Mouse (Mus musculus): ENCODE results near the gene Map3k5. TPM values are rescaled to one million over a fixed set of nuclear protein-coding genes. Genes with fewer than 3 reads are reported as not detected.
"Not testable (repeated sequence)": the region's sequence is repeated elsewhere in the genome, so short reads cannot be mapped to it uniquely, and the experiment has no call there.

The Map3k5 gene
- polyA plus RNA-seq, 1 experiment from 2014 or later: 1.8 TPM

DNA sequence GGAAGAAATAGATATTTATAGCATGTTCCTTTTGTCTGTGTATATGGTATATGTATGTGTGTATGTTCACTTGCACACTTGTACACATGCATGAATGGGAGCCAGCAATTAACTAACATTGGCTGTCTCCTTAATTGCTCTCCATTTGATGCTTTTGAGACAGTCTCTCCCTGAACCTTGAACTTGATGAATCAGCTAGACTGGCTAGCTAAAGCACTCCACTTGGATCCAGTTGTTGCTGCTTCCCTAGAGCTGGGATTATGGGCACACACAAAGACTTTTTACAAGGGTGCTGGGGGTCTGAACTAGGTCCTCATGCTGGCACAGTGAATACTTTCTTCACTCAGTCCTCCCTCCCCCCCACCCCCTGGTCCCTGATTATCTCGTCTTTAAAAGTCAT is 28.9 kb downstream of the Map3k5 start:
- H3K9me3 ChIP-seq (ENCODE audit: control insufficient read depth, low read length): no peaks in the 10 kb centered on the region
- DNase-seq (ENCODE audit: low spot score) (no peak), ATAC-seq (replicated peaks; ENCODE audit: low FRiP score) (no peak)
- H3K27me3 ChIP-seq (replicated peaks; ENCODE audit: control insufficient read depth, insufficient read depth, low read length): no peaks in the 10 kb centered on the region
- no peak overlapping the region for H3K27ac ChIP-seq (ENCODE audit: low read depth, low read length)
- H3K4me1 ChIP-seq (replicated peaks; ENCODE audit: control insufficient read depth, insufficient read depth, low read length): peaks cover 5% of the 10 kb centered on the region
- WGBS: 42% methylated on average over 1 of the region's 1 CpGs
- no peak overlapping the region for H3K4me3 ChIP-seq (ENCODE audit: low read depth, low read length)
- H3K4me2 ChIP-seq: no peak overlapping the region
- H3K36me3 ChIP-seq (ENCODE audit: control insufficient read depth, insufficient read depth, low read length): no peaks in the 10 kb centered on the region
- H3K9ac ChIP-seq (ENCODE audit: low read depth, low read length): no peak overlapping the region

DNA sequence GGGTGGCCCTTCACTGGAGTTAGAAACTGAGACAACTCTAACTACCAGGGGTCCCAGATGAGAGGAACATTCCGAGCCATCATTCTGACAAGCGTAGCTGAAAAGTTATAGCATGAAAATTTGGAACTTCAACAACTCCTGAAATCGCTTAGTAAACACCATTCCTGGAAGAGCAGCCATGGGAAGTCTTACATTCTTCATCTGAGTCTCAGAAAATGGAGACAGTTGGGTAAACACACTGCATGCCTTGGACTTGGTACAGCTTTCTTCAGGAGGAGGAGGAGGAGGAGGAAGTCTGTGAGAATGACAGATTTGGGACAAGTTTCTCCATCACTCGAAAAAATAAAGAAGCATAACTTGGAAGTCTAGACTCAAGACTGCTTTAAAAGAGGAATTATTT is 29.8 kb downstream of the Map3k5 start:
- H3K4me2 ChIP-seq: no peak overlapping the region
- no peak overlapping the region for H3K4me3 ChIP-seq (ENCODE audit: low read depth, low read length)
- no peaks in the 10 kb centered on the region for H3K9me3 ChIP-seq (ENCODE audit: control insufficient read depth, low read length)
- no peaks in the 10 kb centered on the region for H3K36me3 ChIP-seq (ENCODE audit: control insufficient read depth, insufficient read depth, low read length)
- H3K4me1 ChIP-seq (replicated peaks; ENCODE audit: control insufficient read depth, insufficient read depth, low read length): peaks cover 5% of the 10 kb centered on the region
- no peak for ATAC-seq (replicated peaks; ENCODE audit: low FRiP score)
- no peak overlapping the region for H3K9ac ChIP-seq (ENCODE audit: low read depth, low read length)
- H3K27ac ChIP-seq (ENCODE audit: low read depth, low read length): no peak overlapping the region
- WGBS: 90% methylated on average over 4 of the region's 4 CpGs
- DNase-seq (ENCODE audit: low spot score): no peak
- H3K27me3 ChIP-seq (replicated peaks; ENCODE audit: control insufficient read depth, insufficient read depth, low read length): no peaks in the 10 kb centered on the region

DNA sequence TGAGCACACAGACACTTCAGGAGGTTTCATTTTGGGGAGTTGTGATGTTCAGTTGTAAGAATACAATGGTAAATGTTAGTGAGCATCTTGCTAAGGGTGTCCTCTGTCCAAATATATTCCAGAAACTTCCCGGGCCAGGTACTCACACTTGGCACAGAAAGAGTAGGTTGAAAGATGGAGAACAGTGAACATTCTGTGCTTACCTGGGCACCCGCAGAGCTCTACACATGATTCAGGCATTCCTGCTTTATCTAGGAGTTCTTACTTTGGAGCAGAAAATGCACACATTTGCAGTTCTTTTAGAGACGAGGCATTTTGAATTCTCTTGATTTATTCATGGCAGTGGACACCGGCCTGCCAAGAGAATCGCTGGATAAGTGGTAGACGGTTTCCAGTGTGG is 32.3 kb downstream of the Map3k5 start:
- no peak overlapping the region for H3K9ac ChIP-seq (ENCODE audit: low read depth, low read length)
- H3K9me3 ChIP-seq (ENCODE audit: control insufficient read depth, low read length): no peaks in the 10 kb centered on the region
- peaks cover 6% of the 10 kb centered on the region for H3K4me1 ChIP-seq (replicated peaks; ENCODE audit: control insufficient read depth, insufficient read depth, low read length)
- no peak for DNase-seq (ENCODE audit: low spot score)
- 87% methylated on average over 6 of the region's 6 CpGs for WGBS
- no peak overlapping the region for H3K27ac ChIP-seq (ENCODE audit: low read depth, low read length)
- no peaks in the 10 kb centered on the region for H3K27me3 ChIP-seq (replicated peaks; ENCODE audit: control insufficient read depth, insufficient read depth, low read length)
- H3K4me3 ChIP-seq (ENCODE audit: low read depth, low read length): no peak overlapping the region
- no peaks in the 10 kb centered on the region for H3K36me3 ChIP-seq (ENCODE audit: control insufficient read depth, insufficient read depth, low read length)
- H3K4me2 ChIP-seq: no peak overlapping the region
- no peak for ATAC-seq (replicated peaks; ENCODE audit: low FRiP score)

DNA sequence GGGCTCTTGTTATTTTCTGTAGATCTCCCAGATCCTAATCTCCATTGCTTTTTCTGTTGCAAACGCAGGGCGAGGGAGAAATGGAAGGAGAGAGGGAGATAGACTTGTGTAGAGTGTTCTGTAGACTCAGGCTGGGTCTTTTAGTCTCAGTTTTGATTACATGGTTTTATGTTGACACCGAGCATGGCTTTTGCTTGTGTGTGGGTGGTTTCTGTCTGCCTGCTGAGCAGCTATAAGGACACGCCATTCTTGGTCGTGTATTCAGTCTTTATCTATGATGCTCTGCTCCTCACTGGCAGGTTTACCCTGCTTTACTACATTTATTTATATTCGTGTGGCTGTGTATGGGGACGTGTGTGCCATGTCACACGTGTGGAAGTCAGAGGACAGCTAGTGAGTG is 34.2 kb downstream of the Map3k5 start:
- H3K27me3 ChIP-seq (replicated peaks; ENCODE audit: control insufficient read depth, insufficient read depth, low read length): no peaks in the 10 kb centered on the region
- H3K4me2 ChIP-seq: no peak overlapping the region
- peaks cover 7% of the 10 kb centered on the region for H3K4me1 ChIP-seq (replicated peaks; ENCODE audit: control insufficient read depth, insufficient read depth, low read length)
- ATAC-seq (replicated peaks; ENCODE audit: low FRiP score) (no peak), DNase-seq (ENCODE audit: low spot score) (no peak)
- H3K9me3 ChIP-seq (ENCODE audit: control insufficient read depth, low read length): no peaks in the 10 kb centered on the region
- no peak overlapping the region for H3K27ac ChIP-seq (ENCODE audit: low read depth, low read length)
- H3K4me3 ChIP-seq (ENCODE audit: low read depth, low read length): no peak overlapping the region
- H3K9ac ChIP-seq (ENCODE audit: low read depth, low read length): no peak overlapping the region
- 82% methylated on average over 8 of the region's 8 CpGs for WGBS
- no peaks in the 10 kb centered on the region for H3K36me3 ChIP-seq (ENCODE audit: control insufficient read depth, insufficient read depth, low read length)

DNA sequence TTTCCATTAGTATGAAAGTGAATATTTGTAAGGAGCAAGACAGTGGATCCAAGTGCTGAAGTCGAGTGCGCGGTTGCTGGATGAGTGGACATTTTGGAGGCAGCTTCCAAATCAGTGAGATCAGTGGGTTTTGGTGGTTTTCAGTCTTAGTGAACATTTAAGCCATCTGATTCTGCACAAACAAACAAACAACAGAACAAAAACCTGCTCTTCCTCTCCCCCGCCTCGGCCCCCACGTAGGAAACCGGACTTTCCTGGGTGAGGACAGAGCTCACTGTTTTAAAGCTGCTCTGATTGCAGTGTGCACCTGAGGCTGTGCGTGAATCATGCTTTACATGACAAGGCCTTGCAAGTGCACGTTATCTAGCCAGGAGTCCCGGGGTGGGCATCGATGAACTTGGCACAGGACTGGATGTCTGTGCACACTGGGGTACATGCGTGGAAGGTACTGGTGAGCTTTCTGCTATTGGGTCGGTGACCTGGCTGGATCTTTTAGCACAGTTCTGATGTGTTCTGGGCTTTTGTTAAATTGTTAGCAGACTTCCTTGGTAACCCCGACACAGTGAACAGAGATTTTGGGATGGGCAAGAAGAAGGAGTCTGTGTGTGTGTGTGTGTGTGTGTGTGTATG is 35.7 kb downstream of the Map3k5 start:
- Histone ChIP-seq H3K4me1 (replicated peaks; ENCODE audit: control insufficient read depth, insufficient read depth, low read length) (peaks cover 5% of the 10 kb centered on the region), H3K36me3 (ENCODE audit: control insufficient read depth, insufficient read depth, low read length) (no peaks in the 10 kb centered on the region), H3K27ac (ENCODE audit: low read depth, low read length) (no peak overlapping the region), H3K9me3 (ENCODE audit: control insufficient read depth, low read length) (no peaks in the 10 kb centered on the region), H3K27me3 (replicated peaks; ENCODE audit: control insufficient read depth, insufficient read depth, low read length) (no peaks in the 10 kb centered on the region), H3K9ac (ENCODE audit: low read depth, low read length) (no peak overlapping the region), H3K4me2 (no peak overlapping the region), H3K4me3 (ENCODE audit: low read depth, low read length) (no peak overlapping the region)
- DNase-seq (ENCODE audit: low spot score) (no peak), ATAC-seq (replicated peaks; ENCODE audit: low FRiP score) (no peak)
- WGBS: 83% methylated on average over 14 of the region's 14 CpGs

DNA sequence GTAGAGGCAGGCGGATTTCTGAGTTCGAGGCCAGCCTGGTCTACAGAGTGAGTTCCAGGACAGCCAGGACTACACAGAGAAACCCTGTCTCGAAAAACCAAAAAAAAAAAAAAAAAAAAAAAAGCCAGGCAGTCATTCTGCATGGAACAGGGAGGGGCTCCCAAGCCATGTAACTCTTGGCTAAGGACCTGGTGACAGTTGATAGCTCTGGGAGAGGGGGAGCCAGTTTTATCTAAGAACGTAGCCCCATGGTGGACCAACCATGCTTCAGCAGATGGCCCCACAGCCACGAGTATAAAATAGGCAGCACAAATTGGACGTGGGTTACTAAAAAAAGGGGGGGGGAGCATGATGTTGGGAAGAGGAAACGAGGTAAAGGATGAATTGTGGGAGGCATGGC is 37.2 kb downstream of the Map3k5 start:
- not testable (repeated sequence) for H3K9me3 ChIP-seq (ENCODE audit: control insufficient read depth, low read length); H3K4me2 ChIP-seq; H3K4me3 ChIP-seq (ENCODE audit: low read depth, low read length); DNase-seq (ENCODE audit: low spot score); H3K36me3 ChIP-seq (ENCODE audit: control insufficient read depth, insufficient read depth, low read length); H3K27me3 ChIP-seq (replicated peaks; ENCODE audit: control insufficient read depth, insufficient read depth, low read length); H3K4me1 ChIP-seq (replicated peaks; ENCODE audit: control insufficient read depth, insufficient read depth, low read length); H3K27ac ChIP-seq (ENCODE audit: low read depth, low read length); H3K9ac ChIP-seq (ENCODE audit: low read depth, low read length)
- peak; percentile 88 for ATAC-seq (replicated peaks; ENCODE audit: low FRiP score)
- 57% methylated on average over 6 of the region's 7 CpGs for WGBS

DNA sequence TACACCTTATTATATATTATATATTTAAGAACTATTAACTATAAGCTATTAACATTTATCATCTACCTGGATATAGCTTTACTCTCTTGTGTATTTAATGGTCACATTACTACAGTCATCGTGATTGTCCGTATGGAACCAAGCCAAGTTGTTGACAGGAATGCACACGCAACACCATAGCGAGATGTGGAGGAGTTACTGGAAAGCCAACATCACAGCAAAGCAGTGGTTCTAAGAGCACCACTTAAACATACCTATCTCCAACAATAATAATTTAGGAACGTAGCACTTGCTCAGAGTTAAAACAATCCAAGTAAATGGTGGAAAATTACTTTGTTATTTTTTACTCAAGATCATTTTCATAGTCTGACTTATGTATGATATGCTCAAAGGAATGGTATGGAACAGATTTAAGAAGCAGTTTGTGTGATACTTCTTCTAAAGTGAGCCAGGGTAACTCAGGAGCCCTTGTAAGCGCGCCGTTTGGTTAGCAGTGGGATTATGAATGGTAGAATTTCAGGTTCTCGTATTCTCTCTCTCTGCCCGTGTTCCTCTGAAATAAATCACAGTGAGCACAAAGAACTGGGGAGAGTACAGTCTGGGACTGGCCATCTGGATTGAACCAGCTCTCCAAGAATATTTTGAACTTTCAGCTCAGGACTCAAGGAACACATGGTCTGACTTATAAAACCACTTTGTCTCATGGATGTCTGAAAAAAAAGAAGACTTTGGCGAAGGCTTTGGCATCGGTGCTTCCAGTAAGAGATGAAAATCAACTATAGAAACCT is 39.2 kb downstream of the Map3k5 start:
- H3K9me3 ChIP-seq (ENCODE audit: control insufficient read depth, low read length): no peaks in the 10 kb centered on the region
- DNase-seq (ENCODE audit: low spot score) (no peak), ATAC-seq (replicated peaks; ENCODE audit: low FRiP score) (no peak)
- no peaks in the 10 kb centered on the region for H3K27me3 ChIP-seq (replicated peaks; ENCODE audit: control insufficient read depth, insufficient read depth, low read length)
- no peak overlapping the region for H3K4me3 ChIP-seq (ENCODE audit: low read depth, low read length)
- H3K9ac ChIP-seq (ENCODE audit: low read depth, low read length): no peak overlapping the region
- no peak overlapping the region for H3K4me2 ChIP-seq
- H3K4me1 ChIP-seq (replicated peaks; ENCODE audit: control insufficient read depth, insufficient read depth, low read length): 0 out of 2 replicates have a peak, but pooled peaks cover 2% of the 10 kb centered on the region
- H3K27ac ChIP-seq (ENCODE audit: low read depth, low read length): no peak overlapping the region
- H3K36me3 ChIP-seq (ENCODE audit: control insufficient read depth, insufficient read depth, low read length): no peaks in the 10 kb centered on the region
- 91% methylated on average over 12 of the region's 12 CpGs for WGBS

DNA sequence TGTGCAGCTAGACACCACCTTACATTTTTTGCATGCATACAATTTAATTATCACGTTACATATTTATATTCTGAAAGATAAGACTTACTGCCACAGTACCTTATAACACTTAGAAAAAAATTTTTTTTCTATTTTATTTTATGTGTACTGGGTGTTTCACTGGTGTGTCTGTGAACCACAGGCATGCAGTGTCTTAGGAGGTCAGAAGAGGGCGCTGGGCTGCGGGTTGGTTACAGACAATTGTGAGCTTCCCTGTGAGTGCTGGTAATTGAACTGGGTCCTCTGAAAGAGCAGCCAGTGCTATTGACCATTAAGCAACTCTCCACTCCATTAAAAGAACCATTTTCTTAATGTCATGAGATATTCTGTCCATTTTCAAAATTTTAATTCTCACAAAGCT is 43.3 kb downstream of the Map3k5 start:
- no peaks in the 10 kb centered on the region for H3K4me1 ChIP-seq (replicated peaks; ENCODE audit: control insufficient read depth, insufficient read depth, low read length)
- H3K27me3 ChIP-seq (replicated peaks; ENCODE audit: control insufficient read depth, insufficient read depth, low read length): no peaks in the 10 kb centered on the region
- no peak overlapping the region for H3K4me2 ChIP-seq
- no peak overlapping the region for H3K27ac ChIP-seq (ENCODE audit: low read depth, low read length)
- ATAC-seq (replicated peaks; ENCODE audit: low FRiP score) (no peak), DNase-seq (ENCODE audit: low spot score) (no peak)
- 71% methylated on average over 3 of the region's 3 CpGs for WGBS
- H3K4me3 ChIP-seq (ENCODE audit: low read depth, low read length): no peak overlapping the region
- no peaks in the 10 kb centered on the region for H3K9me3 ChIP-seq (ENCODE audit: control insufficient read depth, low read length)
- no peaks in the 10 kb centered on the region for H3K36me3 ChIP-seq (ENCODE audit: control insufficient read depth, insufficient read depth, low read length)
- no peak overlapping the region for H3K9ac ChIP-seq (ENCODE audit: low read depth, low read length)

DNA sequence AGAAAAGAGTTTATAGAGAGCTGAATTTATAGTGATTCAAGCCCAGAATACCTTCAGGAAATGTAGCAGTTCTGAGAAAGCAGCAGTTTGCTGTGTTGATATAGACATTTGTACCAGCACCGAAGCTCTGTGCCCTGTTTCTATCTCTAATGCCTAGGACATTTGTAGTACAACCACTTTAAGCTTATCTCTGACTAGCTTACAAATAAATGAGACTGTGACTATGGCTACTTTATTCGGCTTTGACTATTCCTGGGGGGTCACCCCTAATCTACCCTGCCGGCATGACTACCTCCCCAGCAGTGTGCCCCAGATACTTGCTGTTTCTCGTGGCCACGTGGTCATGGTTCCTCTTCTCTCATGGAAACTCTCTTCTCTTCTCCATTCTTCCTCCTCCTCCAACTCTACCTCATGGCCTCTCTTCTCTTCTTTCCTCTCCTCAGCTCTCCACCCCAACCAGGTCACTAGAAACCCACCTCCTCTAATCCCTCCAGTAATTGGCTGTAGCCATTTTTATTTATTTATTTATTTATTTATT is 44.5 kb downstream of the Map3k5 start:
- Histone ChIP-seq H3K27me3 (replicated peaks; ENCODE audit: control insufficient read depth, insufficient read depth, low read length) (no peaks in the 10 kb centered on the region), H3K4me3 (ENCODE audit: low read depth, low read length) (no peak overlapping the region), H3K27ac (ENCODE audit: low read depth, low read length) (no peak overlapping the region), H3K4me1 (replicated peaks; ENCODE audit: control insufficient read depth, insufficient read depth, low read length) (no peaks in the 10 kb centered on the region), H3K9me3 (ENCODE audit: control insufficient read depth, low read length) (no peaks in the 10 kb centered on the region), H3K4me2 (no peak overlapping the region), H3K36me3 (ENCODE audit: control insufficient read depth, insufficient read depth, low read length) (no peaks in the 10 kb centered on the region), H3K9ac (ENCODE audit: low read depth, low read length) (no peak overlapping the region)
- DNase-seq (ENCODE audit: low spot score) (no peak), ATAC-seq (replicated peaks; ENCODE audit: low FRiP score) (no peak)
- whole genome bisulfite sequencing: 66% methylated on average over 5 of the region's 5 CpGs

Measured in liver, embryonic 11.5 days (tissue).